Mouse (Mus musculus): ENCODE results near the gene Dap. TPM values are rescaled to one million over a fixed set of nuclear protein-coding genes. Genes with fewer than 3 reads are reported as not detected.

Gene Dap
- polyA plus RNA-seq, 1 experiment from 2014 or later: 41.9 TPM

GRCm38 (mm10) chr15:31279120-31279519, 55.0 kb downstream of the Dap start:
- H3K27ac ChIP-seq: no peak overlapping the region
- H3K4me1 ChIP-seq (replicated peaks): peaks cover 4% of the 10 kb centered on the region; the same call in 1 of the 2 replicates
- no peaks in the 10 kb centered on the region for H3K27me3 ChIP-seq (ENCODE audit: insufficient read depth, poor library complexity, severe bottlenecking)
- no peak overlapping the region for H3K4me3 ChIP-seq
- H3K36me3 ChIP-seq: no peaks in the 10 kb centered on the region
- WGBS: 80% methylated on average over 2 of the region's 2 CpGs
- no peaks in the 10 kb centered on the region for H3K9me3 ChIP-seq
- no peak for DNase-seq (ENCODE audit: low spot score)

GRCm38 (mm10) chr15:31279577-31280004, 55.5 kb downstream of the Dap start:
- H3K36me3 ChIP-seq: no peaks in the 10 kb centered on the region
- H3K4me3 ChIP-seq: no peak overlapping the region
- DNase-seq (ENCODE audit: low spot score): no peak
- no peaks in the 10 kb centered on the region for H3K9me3 ChIP-seq
- no peaks in the 10 kb centered on the region for H3K27me3 ChIP-seq (ENCODE audit: insufficient read depth, poor library complexity, severe bottlenecking)
- WGBS: 86% methylated on average over 6 of the region's 6 CpGs
- H3K27ac ChIP-seq: no peak overlapping the region
- peaks cover 4% of the 10 kb centered on the region for H3K4me1 ChIP-seq (replicated peaks)

- H3K4me3 ChIP-seq: no peak overlapping the region
- H3K4me1 ChIP-seq (replicated peaks): peaks cover 4% of the 10 kb centered on the region
- H3K9me3 ChIP-seq: no peaks in the 10 kb centered on the region
- H3K27me3 ChIP-seq (ENCODE audit: insufficient read depth, poor library complexity, severe bottlenecking): no peaks in the 10 kb centered on the region
- no peak for DNase-seq (ENCODE audit: low spot score)
- WGBS: 75% methylated on average over 5 of the region's 5 CpGs
- no peaks in the 10 kb centered on the region for H3K36me3 ChIP-seq
- H3K27ac ChIP-seq: no peak overlapping the region
Observed at GRCm38 (mm10) chr15:31280059-31280458, 55.9 kb downstream of the Dap start.

GRCm38 (mm10) chr15:31280683-31281082, 56.6 kb downstream of the Dap start:
- H3K4me1 ChIP-seq (replicated peaks): peaks cover 4% of the 10 kb centered on the region
- DNase-seq (ENCODE audit: low spot score): no peak
- no peak overlapping the region for H3K4me3 ChIP-seq
- H3K27ac ChIP-seq: no peak overlapping the region
- WGBS: 74% methylated on average over 2 of the region's 2 CpGs
- no peaks in the 10 kb centered on the region for H3K9me3 ChIP-seq
- no peaks in the 10 kb centered on the region for H3K27me3 ChIP-seq (ENCODE audit: insufficient read depth, poor library complexity, severe bottlenecking)
- H3K36me3 ChIP-seq: no peaks in the 10 kb centered on the region

- 79% methylated on average over 13 of the region's 13 CpGs for WGBS
- Histone ChIP-seq H3K27ac (no peak overlapping the region), H3K27me3 (ENCODE audit: insufficient read depth, poor library complexity, severe bottlenecking) (no peaks in the 10 kb centered on the region), H3K4me3 (no peak overlapping the region), H3K36me3 (no peaks in the 10 kb centered on the region), H3K4me1 (replicated peaks) (peaks cover 4% of the 10 kb centered on the region), H3K9me3 (no peaks in the 10 kb centered on the region)
- DNase-seq (ENCODE audit: low spot score): no peak
Observed at GRCm38 (mm10) chr15:31281830-31282229, 57.7 kb downstream of the Dap start.

GRCm38 (mm10) chr15:31282353-31282752, 58.2 kb downstream of the Dap start:
- no peak for DNase-seq (ENCODE audit: low spot score)
- WGBS: 76% methylated on average over 3 of the region's 3 CpGs
- no peaks in the 10 kb centered on the region for H3K36me3 ChIP-seq
- no peaks in the 10 kb centered on the region for H3K27me3 ChIP-seq (ENCODE audit: insufficient read depth, poor library complexity, severe bottlenecking)
- H3K27ac ChIP-seq: no peak overlapping the region
- peaks cover 4% of the 10 kb centered on the region for H3K4me1 ChIP-seq (replicated peaks)
- H3K9me3 ChIP-seq: no peaks in the 10 kb centered on the region
- H3K4me3 ChIP-seq: no peak overlapping the region

- H3K9me3 ChIP-seq: no peaks in the 10 kb centered on the region
- H3K4me3 ChIP-seq: no peak overlapping the region
- 71% methylated on average over 5 of the region's 5 CpGs for WGBS
- no peaks in the 10 kb centered on the region for H3K27me3 ChIP-seq (ENCODE audit: insufficient read depth, poor library complexity, severe bottlenecking)
- DNase-seq (ENCODE audit: low spot score): no peak
- no peak overlapping the region for H3K27ac ChIP-seq
- no peaks in the 10 kb centered on the region for H3K36me3 ChIP-seq
- peaks cover 4% of the 10 kb centered on the region; the same call in 1 of the 2 replicates for H3K4me1 ChIP-seq (replicated peaks)
Observed at GRCm38 (mm10) chr15:31284142-31284541, 60.0 kb downstream of the Dap start.

- Histone ChIP-seq H3K9me3 (no peaks in the 10 kb centered on the region), H3K27ac (no peak overlapping the region), H3K4me3 (no peak overlapping the region), H3K27me3 (ENCODE audit: insufficient read depth, poor library complexity, severe bottlenecking) (no peaks in the 10 kb centered on the region), H3K36me3 (no peaks in the 10 kb centered on the region), H3K4me1 (replicated peaks) (peaks cover 4% of the 10 kb centered on the region; the same call in 1 of the 2 replicates)
- 86% methylated on average over 17 of the region's 17 CpGs for WGBS
- DNase-seq (ENCODE audit: low spot score): no peak
Observed at GRCm38 (mm10) chr15:31284922-31285631, 61.0 kb downstream of the Dap start.

- no peak overlapping the region for H3K27ac ChIP-seq
- H3K4me3 ChIP-seq: no peak overlapping the region
- WGBS: 89% methylated on average over 3 of the region's 3 CpGs
- no peaks in the 10 kb centered on the region for H3K36me3 ChIP-seq
- no peaks in the 10 kb centered on the region for H3K27me3 ChIP-seq (ENCODE audit: insufficient read depth, poor library complexity, severe bottlenecking)
- H3K9me3 ChIP-seq: no peaks in the 10 kb centered on the region
- DNase-seq (ENCODE audit: low spot score): no peak
- peaks cover 4% of the 10 kb centered on the region; the same call in 1 of the 2 replicates for H3K4me1 ChIP-seq (replicated peaks)
Observed at GRCm38 (mm10) chr15:31285695-31286094, 61.6 kb downstream of the Dap start.

- Histone ChIP-seq H3K4me3 (no peak overlapping the region), H3K27ac (no peak overlapping the region), H3K36me3 (no peaks in the 10 kb centered on the region), H3K9me3 (no peaks in the 10 kb centered on the region), H3K4me1 (replicated peaks) (peaks cover 27% of the 10 kb centered on the region), H3K27me3 (ENCODE audit: insufficient read depth, poor library complexity, severe bottlenecking) (peaks cover 27% of the 10 kb centered on the region)
- DNase-seq (ENCODE audit: low spot score): no peak
- 37% methylated on average over 3 of the region's 3 CpGs for WGBS
Observed at GRCm38 (mm10) chr15:31292627-31293026, 68.5 kb downstream of the Dap start.

- Histone ChIP-seq H3K4me1 (replicated peaks) (peaks cover 32% of the 10 kb centered on the region), H3K27me3 (ENCODE audit: insufficient read depth, poor library complexity, severe bottlenecking) (peaks cover 43% of the 10 kb centered on the region), H3K4me3 (no peak overlapping the region), H3K27ac (no peak overlapping the region), H3K36me3 (no peaks in the 10 kb centered on the region), H3K9me3 (no peaks in the 10 kb centered on the region)
- 4% methylated on average over 2 of the region's 2 CpGs for WGBS
- DNase-seq (ENCODE audit: low spot score): no peak
Observed at GRCm38 (mm10) chr15:31294311-31294710, 70.2 kb downstream of the Dap start.

- Histone ChIP-seq H3K27ac (0 out of 2 replicates have a peak overlapping the region, but pooled peaks have one; percentile 2), H3K27me3 (ENCODE audit: insufficient read depth, poor library complexity, severe bottlenecking) (peaks cover 46% of the 10 kb centered on the region)
- peak; percentile 31 for DNase-seq (ENCODE audit: low spot score)
Observed at GRCm38 (mm10) chr15:31296882-31297776, 73.0 kb downstream of the Dap start.

GRCm38 (mm10) chr15:31297777-31298137, 73.6 kb downstream of the Dap start:
- Histone ChIP-seq H3K9me3 (no peaks in the 10 kb centered on the region), H3K4me1 (replicated peaks) (peaks cover 27% of the 10 kb centered on the region), H3K36me3 (no peaks in the 10 kb centered on the region), H3K4me3 (peak overlapping the region; percentile 46), H3K27ac (no peak overlapping the region), H3K27me3 (ENCODE audit: insufficient read depth, poor library complexity, severe bottlenecking) (peaks cover 46% of the 10 kb centered on the region)
- DNase-seq (ENCODE audit: low spot score): no peak
- 14% methylated on average over 13 of the region's 13 CpGs for WGBS

More at GRCm38 (mm10) chr15:31296882-31297776, 73.0 kb downstream of the Dap start:
- WGBS: 6% methylated on average over 40 of the region's 40 CpGs
- H3K36me3 ChIP-seq: no peaks in the 10 kb centered on the region
- H3K4me3 ChIP-seq: peak overlapping the region; percentile 46
- H3K9me3 ChIP-seq: no peaks in the 10 kb centered on the region
- peaks cover 32% of the 10 kb centered on the region for H3K4me1 ChIP-seq (replicated peaks)
